Mouse (Mus musculus) retina, adult 2 months (tissue): ENCODE measurements around the gene Plscr3.

ENCODE experiments used
- DNase-seq: peaks from one replicate; pipeline ENCODE4 v3.0.0-alpha.2; 2012; ENCODE audit warnings: low read depth, low spot score

Gene Plscr3

DNA sequence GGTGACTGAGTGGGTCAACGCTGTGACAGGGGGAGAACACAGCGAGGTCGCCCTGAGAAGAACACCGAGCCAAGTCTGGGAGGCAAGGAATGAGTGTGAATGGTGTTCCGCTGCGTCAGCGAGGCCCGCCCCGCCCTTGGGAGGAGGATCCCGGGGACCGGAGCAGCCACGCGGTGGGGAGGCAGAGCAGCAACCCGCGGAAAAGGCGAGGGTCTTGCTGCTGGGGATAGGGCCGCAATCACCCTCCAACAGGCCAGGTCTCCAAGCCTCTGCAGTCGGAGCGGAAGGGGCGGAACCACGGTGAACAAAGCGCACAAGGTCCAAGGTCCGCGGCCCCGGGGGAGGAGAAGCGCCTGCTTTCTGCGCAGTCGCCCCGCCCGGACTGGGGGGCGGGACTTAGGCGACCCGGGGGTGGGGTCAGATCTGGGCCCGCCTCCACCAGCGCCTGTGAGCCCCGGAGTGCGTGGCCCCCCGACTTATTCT, at the start of gene Plscr3:
Plscr3 (plus strand) TSS at position 179 of the 483 bp plus-strand sequence.
- DNase-seq = peak; percentile 65

DNA sequence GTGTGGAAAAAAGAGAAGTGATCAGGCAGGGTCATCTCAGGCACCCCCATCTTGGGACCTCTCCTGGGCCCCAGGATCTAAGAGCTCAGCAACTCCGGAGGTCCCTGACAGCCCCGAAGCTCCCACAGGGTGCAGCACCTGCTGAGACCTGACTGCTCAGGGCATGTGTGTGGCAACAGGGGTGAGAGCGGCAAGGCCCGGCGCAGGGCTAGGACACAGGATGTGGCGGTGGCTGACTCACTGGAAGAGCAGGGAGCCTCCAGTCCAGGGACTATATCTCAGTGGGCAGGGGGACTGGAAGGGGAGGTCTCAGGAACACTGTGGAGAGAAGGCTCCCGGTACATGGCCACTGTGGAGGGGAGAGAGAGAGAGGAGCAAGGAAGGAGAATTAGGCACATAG, 48.3 kb upstream of the Plscr3 start:
- no peak for DNase-seq

DNA sequence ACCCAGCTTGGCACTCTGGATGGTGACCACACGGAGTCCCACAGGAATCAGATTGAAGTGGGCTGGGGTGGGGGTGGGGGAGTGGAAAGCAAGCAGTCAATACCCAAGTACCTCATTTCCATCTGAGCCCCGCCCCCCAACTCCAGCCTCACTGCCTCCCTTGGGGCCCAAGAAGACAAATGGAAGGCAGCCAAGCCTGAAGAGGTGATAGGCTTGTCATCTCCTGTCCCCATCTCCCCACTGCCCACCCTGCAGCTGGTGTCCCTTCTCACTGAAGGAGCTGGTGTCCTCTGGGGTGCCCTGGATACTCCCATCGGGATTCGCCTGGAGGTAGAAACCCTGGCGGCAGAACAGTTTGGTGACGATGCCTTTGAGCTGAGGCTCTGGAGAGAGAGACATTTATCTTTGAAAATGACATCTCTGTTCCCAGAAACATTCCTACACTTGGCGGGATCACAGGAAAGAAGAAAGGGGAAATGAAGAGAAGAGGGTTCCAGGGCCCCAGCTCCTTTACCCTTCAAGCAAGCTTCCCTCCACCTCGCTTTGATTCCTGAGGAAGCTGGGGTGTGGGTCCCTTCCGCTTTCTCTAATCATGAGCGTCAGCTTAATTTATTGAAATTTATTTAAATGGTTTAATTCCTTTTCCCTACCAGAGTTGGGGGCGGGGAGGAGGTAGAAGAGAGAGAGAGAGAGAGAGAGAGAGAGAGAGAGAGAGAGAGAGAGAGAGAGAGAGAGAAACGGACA, 46.6 kb upstream of the Plscr3 start:
- no peak for DNase-seq

DNA sequence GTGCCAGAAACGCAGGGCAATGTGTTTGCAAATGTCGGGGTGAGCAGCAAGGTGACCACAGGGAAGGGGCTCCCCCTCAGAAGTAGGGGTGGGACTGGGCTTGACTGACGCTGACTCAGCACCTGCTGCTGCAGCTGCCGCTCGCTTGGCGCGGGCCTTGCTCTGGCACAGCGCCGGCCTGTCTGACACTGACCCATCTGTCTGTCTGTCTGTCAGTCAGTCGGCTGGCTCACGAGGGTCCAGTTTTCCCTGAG, 46.1 kb upstream of the Plscr3 start:
- no peak for DNase-seq

DNA sequence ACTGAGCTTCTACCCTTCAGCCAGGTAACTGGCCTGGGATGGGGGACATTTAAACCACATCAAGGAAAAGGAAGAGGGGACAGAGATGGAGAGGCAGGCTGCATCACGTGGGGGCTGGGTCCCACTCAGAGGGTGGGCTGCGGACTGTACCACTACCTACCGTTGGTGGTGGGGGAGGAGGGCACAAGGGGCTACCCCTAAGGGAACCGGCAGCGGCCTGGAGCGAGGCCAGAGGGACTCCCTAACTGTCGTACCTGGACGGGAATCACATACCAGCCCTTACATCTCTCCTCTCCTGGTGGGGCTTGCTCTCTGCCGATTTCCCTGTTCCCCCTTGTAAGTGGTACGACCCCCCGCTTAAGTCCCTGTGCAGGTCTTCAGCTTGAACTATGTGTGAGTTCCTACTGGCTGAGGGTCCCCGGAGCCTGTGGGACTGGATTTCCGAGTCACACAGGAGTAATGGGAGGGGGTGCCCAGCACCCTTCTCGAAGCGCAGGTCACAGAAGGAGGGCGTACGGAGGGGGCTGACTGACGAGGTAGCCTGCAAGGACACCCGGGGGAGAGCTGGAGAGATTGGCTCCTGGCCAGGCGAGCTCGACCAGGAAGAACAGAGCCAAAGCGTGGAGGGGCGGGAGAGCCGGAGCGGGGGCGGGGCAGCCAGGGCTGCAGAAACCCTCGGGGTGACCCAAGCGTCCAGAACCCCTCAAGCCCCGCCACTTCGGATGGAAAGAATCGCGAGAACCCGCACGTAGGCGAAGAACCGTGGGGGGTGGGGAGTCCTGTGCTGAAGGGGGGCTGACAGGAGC, 45.6 kb upstream of the Plscr3 start:
- no peak for DNase-seq

DNA sequence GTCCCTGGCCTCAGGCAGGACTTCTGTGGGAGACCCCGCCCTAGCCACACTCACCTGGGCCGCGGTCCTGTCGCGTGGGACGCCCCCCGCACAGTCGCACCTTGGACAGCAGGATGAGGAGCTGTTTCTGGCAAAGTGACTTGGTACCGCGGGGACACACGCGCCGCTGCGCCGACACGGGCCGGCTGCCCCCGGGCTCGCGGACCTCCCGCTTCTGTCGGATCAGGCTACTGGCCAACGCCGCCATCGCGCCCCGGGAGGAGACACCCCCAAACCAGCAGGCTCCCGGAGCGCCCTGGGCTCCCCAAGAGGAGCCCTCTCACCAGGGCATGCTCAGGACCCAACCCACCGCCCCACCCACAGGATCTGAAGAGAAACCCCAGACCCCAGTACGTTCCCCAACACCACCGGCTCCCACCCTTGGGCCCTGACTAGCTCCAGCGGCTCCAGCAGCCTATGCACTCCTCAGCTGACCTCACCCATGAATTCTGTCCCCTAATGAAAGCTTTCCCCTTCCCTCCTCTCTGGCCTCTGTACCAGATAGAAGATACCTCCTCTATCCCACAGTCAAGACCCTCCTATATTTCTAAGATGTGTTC, 44.7 kb upstream of the Plscr3 start, which contains the start of gene Fgf11:
Fgf11 (minus strand) TSS at position 479 of the 599 bp plus-strand sequence.
- no peak for DNase-seq

DNA sequence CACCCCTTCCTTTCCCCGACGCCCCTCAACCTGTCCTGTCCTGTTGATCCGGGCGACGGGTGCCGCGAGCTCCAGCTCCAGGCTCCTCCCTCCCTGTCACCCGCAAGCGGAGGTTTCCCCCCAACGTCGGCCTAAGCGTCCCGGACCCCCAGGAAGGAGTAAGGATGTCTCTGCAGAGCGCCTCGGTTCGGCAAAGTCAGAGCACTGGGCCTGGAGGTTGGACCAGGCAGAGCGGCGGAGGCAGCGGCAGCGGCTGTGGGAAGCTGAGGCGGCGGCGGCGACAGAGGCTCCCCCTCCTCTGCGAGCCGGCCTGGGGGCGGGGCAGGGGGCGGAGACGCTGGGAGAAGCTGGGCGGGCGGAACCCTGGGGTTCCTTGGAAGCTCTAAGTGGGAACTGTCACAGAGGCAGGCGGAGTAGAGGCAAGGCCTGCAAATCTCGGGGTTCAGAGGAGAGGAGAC, 43.5 kb upstream of the Plscr3 start:
- DNase-seq = no peak

DNA sequence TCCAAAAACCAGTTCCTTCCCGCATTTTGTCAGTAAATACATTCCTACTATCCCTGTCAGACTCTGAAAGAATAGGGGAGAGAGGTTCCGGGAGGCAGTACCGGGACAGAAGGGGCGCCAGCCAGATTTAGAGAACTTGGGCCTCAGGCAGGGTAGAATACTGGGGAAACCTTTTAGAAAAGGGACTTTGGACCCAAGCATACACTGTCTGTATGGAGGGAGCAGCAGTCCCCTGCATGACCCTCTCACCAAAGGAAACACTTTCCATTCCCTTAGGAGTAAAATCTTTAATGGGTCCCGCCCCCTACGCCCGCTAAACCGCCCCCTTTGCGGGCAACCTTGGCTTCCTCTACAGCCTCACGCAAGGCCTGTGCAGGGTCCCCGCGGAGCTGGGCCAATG, 42.8 kb upstream of the Plscr3 start:
- no peak for DNase-seq

DNA sequence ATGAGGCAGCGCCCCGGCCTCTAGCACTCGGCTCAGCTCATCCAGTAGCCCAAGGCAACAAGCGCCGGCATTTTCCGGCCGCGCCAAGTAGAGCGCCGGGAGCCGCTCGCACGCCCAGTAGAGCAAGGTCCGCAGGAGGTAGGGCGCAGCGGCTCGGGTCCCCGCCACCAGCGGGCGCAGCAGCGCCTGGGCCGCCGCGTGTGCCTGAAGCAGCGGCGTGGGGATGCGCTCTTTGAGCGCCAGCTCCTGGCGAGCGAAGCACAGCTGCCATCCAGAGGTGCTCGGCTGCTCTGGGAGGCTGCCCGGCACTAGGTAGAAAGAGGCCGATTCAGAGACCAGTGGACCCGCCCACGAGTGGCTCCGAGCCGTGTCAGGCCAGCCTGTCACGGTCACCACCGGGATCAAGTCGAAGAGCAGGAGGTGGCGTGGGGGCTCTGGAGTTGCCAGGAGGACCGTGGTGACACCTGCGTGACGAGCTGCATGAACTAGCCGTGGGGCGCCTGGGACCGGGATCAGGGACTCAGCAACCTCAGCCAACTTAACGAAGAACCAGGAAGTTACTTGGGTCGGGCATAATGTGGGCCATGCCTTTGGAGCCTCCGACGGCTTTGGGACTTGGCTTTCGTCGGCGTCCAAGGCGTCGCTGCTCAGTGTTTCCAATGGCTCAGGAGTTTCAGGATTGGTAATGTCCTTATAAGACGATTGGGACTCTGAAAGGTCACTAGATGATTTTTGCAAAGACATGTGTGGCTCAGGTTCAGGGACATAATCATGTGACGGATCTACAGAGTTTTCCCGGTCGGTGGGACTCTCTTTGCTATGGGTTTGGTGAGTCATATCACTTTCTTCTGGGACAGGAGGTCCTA, 42.2 kb upstream of the Plscr3 start:
- DNase-seq = peak; percentile 54

DNA sequence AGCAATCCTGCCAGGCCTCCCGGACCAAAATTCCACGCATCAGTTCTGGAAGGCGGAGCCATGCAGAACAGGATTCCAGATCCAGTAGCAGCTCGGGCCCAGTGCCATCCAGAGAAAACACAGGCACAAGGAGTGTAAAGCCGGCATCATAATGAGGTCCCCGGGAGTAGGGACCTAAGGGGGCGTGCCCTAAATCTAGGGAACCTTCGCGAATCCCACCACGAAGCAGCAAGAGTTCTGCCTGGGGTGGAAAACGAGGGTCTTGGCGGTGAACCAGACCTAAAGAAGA, 41.6 kb upstream of the Plscr3 start:
- no peak for DNase-seq

DNA sequence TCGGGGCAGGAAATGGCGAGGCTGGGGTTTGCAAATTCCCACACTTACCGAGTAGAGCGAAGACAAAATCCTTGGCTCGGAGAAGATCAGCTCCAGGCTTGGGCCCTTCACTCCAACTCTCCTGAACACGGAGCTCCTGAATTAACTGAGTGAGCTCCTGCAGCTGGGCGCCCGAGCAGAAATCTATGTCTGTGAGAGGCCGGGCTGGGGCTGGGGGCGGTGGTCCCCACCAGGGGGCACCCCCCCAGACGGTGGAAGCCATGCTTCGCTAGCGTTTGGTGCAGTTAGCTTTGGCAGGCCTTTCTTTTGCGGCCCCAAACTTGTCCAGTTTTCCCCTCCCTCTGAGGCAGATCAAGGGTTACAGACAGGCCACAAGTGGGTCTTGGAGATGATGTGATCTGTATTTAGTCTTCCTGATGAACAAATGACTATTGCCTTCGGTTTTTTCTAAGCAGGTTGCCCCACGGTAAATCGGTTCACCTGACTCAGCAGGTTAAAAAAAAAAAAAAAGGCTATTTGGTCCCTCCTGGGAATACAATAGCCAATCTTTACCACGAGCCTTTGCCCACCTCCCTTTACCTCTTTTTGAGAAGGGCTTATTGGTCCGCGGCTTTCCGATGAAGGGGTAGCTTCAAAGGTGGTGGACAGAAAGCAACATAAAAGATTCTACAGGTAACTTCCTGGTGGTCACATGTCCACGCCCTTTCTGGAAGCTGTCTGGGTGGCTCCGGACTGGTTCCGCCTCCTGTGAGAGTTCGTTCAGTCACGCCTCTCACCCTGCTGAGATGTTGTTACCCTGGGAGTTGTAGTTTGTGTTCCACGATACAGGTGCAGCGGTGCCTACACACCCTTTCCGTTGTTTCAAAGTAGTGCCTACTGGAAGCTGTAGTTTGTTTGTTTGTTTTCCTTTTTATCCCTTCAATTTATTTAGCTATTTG, 40.9 kb upstream of the Plscr3 start, which contains the start of gene Tmem102:
Tmem102 (minus strand) TSS at position 653 of the 938 bp plus-strand sequence.
- DNase-seq = no peak

DNA sequence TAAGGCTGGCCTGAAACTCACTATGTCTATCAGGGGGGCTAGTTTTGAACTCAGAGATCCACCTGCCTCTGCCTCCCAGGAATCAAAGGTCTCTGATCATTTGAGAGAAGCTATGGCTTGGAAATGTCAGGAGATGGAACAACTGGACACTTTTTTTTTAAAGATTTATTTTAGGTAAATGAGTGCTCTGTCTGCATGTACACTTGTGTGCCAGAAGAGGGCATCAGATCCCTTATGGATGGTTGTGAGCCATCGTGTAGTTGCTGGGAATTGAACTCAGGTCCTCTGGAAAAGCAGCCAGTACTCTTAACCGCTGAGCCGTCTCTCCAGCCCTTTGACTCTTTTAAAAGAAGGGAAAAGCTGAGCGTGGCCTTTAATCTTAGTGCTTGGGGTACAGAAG, 39.8 kb upstream of the Plscr3 start:
- no peak for DNase-seq

DNA sequence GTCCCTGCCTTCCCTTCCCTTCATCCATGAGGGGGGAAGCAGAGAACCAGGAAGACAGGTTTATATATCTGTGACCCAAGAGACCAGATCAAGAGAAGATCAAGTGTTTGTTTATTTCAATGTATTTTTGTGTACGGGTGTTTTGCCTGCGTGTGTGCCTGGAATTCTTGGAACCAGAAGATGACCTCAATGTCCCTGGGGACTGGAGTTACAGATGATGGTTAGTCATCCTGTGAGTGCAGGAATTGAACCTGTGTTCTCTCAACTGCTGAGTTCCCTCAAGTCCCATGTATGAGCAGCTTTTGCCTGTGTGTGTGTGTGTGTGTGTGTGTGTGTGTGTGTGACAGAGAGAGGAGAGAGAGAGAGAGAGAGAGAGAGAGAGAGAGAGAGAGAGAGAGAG, 38.5 kb upstream of the Plscr3 start:
- no peak for DNase-seq

DNA sequence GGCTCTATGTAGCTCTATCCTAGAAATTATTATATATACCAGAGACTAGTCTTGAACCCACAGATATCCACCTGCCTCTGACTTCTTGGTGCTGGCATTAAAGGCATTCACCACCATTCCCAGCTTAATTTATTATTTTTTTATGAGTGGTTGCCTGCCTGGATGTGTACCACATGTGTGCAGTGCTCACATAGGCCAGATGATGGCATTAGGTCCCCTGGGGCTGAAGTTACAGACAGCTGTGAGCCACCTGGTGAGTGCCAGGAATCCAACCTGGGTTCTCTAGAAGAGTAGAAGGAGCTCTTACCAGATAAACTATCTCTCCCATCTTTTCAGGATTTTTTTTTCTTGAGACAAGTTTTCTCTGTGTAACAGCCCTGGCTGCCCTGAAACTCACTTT, 35.9 kb upstream of the Plscr3 start:
- DNase-seq = no peak

DNA sequence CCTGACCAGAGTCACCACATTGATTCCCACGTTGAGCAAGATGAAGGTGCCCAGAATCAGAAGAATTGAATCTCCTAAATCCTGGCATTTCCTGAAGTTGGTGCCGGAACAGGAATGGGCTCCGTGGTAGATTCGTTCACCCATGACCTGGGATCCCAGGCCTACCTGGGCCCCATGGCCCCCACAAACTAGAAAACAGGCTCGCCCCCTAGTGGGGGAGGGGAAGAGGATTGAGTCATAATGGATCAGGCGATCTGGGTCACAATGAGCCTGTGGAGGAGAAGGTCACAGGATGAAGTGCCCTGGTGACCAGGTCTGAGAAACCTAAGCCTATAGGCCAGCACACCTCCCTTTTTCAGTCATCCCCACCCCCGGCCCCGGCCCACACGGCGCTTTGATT, 31.0 kb upstream of the Plscr3 start, which contains the start of gene Gm39566:
Gm39566 (minus strand) TSS at position 144 of the 400 bp plus-strand sequence.
- DNase-seq = no peak

DNA sequence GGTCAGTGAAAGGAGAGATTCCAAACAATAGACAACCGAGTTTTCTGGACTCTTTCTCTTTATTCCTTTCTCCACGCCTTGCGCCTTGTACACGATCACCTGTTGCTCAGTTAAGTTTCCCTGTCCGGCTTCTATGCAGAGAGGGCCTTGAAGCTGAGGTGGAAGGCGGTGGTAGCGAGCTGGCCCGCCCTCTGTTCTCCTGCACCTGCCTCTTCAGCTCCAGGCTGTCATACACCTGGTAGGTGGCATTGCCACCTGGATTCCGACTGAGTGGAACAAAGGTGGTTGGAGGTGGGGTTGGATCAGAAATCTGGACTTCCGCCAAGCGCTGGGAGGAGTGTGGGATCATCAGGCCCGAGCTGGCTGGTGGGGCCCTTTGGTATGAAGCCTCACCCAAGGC, 29.7 kb upstream of the Plscr3 start:
- DNase-seq = no peak

DNA sequence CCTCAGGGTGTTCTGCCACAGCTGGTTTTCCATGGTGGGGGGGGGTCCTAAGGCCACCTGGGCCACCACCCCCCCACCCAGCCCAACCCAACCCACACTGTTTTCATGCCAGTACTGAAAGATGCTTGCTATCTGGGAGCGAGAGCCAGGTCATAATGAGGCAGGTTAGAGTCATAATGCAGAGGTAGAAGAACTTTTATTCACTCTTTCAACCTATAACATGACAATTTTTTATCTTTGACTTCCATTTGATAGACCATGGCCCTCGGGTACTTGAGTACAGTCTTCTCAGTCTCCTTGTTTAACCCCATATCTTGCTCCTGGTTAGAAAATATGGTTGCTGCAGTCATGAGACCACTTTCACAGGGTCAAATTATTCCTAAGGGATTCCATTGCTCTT, 27.8 kb upstream of the Plscr3 start, which contains the start of gene Spem2:
Spem2 (minus strand) TSS at position 101 of the 400 bp plus-strand sequence.
- no peak for DNase-seq

DNA sequence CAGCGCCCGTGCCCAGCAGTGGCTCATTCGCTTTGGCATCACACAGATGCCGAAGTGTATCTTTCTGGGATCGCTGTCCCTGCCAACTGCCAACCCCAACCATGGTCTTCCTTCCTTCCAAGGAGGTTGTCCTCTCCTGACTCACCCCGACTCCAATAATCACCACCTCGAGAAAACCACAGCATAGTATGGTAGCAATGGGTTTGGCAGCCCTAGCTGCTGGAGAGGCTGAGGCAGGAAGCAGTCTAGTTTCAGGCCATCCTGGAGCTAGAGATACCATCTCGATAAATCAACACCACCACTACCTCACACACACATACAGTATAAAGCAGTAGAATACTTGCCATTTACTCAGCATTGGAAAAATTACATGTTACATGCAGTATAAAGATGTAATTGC, 27.3 kb upstream of the Plscr3 start:
- no peak for DNase-seq

DNA sequence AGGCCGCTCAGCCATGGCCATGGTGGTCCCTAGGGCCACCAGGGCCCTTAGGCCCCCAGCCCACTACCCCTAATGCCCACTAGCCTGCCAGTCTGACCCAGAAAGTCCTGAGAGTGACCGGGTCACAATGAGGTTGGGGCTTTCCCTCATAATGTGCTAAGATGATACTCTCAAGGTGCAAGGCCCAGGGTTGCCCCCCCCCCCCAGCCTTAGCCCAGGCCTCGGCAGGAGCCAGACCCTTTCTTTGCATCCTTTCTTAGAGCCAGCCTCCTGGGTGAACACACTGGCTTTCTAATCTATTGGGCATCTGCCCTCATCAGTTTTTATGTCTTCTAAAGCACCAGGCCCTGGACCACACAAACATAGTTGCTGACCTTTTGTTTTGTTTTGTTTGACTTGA, 24.1 kb upstream of the Plscr3 start, which contains the start of gene Spem1:
Spem1 (minus strand) TSS at position 101 of the 400 bp plus-strand sequence.
- no peak for DNase-seq

DNA sequence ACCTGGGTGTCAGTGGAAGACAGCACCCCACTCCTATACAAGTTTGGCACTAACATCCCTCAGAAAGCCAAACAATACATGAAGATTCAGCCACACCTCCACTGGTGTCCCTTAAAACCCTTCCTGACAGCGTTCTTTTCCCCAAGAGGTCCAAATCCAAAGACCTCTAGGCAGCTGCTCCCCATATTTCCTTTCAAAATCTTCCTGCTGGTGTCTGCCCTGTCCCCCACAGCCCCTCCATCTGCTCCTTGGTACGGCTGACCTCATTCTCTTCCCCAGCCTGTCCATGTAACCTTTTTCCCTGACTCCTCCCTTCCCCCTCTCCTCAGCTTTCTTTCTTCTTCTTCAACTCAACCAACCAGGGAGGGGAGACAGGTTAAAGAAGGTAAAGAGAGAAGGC, 22.7 kb upstream of the Plscr3 start:
- DNase-seq = no peak
